Mouse (Mus musculus): ENCODE data around the gene B230217C12Rik. TPM values are rescaled to one million over a fixed set of nuclear protein-coding genes. Genes with fewer than 3 reads are reported as not detected.

The B230217C12Rik gene
- not detected in 2 replicates for polyA plus RNA-seq (2011; ENCODE audit: insufficient read depth, insufficient read length, low replicate concordance, missing spikeins)

DNA sequence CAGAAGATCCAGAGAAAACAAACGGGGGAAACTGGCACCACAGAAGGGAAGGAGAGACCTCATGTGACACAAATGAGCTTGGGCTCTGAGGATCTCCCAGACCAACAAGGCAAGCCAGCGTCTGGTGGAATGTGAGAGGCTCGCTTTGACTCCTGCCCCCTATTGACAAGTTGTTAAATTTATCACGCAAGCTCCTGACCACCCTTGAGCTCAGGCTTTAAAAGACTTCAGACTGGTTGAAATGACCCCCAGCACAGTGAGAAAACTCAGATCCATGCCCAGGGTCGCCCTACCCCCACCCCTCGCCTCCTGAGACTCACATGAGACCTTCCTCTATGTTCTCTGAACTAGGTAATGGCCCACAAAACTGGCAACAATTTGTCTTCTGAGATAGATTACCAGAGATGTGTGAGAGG lies at the start of gene B230217C12Rik:
TSS of gene B230217C12Rik (plus strand) at position 242 of the 416 bp plus-strand sequence.
- 4% methylated on average over 6 of the region's 6 CpGs for WGBS
- no peak for TF ChIP-seq POLR2A (IDR thresholded peaks at IDR 0.05; ENCODE audit: borderline replicate concordance, control insufficient read depth, low read depth, low read length)
- peak; percentile 39; the same call in 1 of the 2 replicates for TF ChIP-seq CTCF (IDR thresholded peaks at IDR 0.05; ENCODE audit: control insufficient read depth, insufficient read depth, low read length)
- Histone ChIP-seq H3K4me3 (replicated peaks; ENCODE audit: control insufficient read depth, low read depth, low read length) (peak within 1 kb of the TSS; percentile 57), H3K4me1 (ENCODE audit: control insufficient read depth, insufficient read depth, low read length) (no peaks in the 10 kb centered on the region; the same call in 1 of the 2 replicates), H3K27ac (ENCODE audit: control insufficient read depth, insufficient read depth, low read depth, low read length, poor library complexity) (no peak within 1 kb of the TSS)

DNA sequence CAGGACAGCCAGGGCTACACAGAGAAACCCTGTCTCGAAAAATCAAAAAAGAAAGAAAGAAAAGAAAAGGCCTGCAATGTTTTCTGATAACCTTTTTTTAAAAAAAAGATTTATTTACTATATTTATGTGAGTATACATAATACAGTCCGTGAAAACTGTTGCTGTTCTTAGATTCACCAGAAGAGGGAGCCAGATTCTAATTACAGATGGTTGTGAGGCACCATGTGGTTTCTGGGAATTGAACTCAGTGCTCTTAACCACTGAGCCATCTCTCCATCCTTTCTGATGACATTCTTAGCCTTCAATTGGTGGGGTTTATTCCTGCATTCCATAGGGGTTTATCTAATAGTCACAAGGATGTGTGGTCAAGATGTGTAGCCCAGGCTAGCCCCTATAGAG lies 47.4 kb upstream of the B230217C12Rik start:
- Histone ChIP-seq H3K27ac (ENCODE audit: control insufficient read depth, insufficient read depth, low read depth, low read length, poor library complexity) (no peak overlapping the region), H3K4me3 (replicated peaks; ENCODE audit: control insufficient read depth, low read depth, low read length) (no peak overlapping the region), H3K4me1 (ENCODE audit: control insufficient read depth, insufficient read depth, low read length) (no peaks in the 10 kb centered on the region)
- TF ChIP-seq CTCF (IDR thresholded peaks at IDR 0.05; ENCODE audit: control insufficient read depth, insufficient read depth, low read length) (no peak), POLR2A (IDR thresholded peaks at IDR 0.05; ENCODE audit: borderline replicate concordance, control insufficient read depth, low read depth, low read length) (no peak)
- under 1% methylated on average over 2 of the region's 2 CpGs for WGBS

DNA sequence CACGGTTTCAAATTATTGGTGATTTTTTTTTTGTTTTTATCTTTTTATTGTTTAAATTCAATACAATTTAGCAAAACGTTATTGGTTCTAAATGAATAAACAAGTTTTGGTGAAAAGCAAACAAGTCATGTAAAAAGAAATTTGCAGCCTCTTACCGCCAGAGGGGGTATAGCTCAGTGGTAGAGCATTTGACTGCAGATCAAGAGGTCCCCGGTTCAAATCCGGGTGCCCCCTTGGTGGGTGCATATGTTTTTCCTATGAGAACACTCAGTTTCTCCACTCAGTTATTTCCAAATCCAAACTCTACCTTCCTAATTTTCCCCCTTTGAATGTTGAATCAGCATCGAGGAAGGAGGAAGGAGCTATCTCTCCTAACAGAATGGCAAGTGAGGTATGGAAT lies 43.7 kb upstream of the B230217C12Rik start:
- H3K4me1 ChIP-seq (ENCODE audit: control insufficient read depth, insufficient read depth, low read length), result peaks cover under 1% of the 10 kb centered on the region; the same call in 1 of the 2 replicates
- TF ChIP-seq CTCF (IDR thresholded peaks at IDR 0.05; ENCODE audit: control insufficient read depth, insufficient read depth, low read length) (0 out of 2 replicates have a peak, but pooled peaks have one; percentile 16), POLR2A (IDR thresholded peaks at IDR 0.05; ENCODE audit: borderline replicate concordance, control insufficient read depth, low read depth, low read length) (no peak)
- 5% methylated on average over 6 of the region's 6 CpGs for WGBS
- no peak overlapping the region for H3K27ac ChIP-seq (ENCODE audit: control insufficient read depth, insufficient read depth, low read depth, low read length, poor library complexity)
- no peak overlapping the region for H3K4me3 ChIP-seq (replicated peaks; ENCODE audit: control insufficient read depth, low read depth, low read length)

DNA sequence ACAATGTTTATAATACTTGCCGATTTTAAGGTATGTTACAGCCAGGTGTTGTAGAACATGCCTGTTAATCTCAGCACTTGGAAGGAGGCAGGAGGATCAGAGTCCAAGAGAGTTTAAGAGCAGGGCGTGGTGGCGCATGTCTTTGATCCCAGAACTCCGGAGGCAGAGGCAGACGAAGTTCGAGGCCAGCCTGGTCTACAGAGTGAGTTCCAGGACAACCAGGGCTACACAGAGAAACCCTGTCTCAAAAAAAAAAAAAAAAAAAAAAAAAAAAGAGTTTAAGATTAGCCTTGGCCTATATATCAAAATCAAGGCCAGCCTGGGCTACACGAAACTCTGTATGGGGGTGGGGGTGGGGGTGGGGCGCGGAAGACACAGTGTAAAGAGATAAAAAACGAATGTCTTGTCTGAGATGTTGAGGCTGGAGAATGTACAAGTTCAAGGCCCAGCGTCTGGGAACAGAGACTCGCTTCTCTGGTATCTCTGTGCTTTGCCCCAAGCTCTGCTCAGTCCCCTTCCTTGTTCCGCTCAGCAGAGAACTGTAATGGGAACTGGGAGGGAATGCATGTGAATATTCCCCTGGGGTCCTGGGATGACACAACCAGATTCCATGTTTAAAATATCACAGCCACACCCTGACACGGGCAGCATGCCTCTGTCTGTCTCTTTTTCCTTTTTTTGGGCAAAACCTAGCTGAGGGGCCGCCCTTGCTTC lies 43.1 kb upstream of the B230217C12Rik start:
- 74% methylated on average over 15 of the region's 15 CpGs for WGBS
- Histone ChIP-seq H3K27ac (ENCODE audit: control insufficient read depth, insufficient read depth, low read depth, low read length, poor library complexity) (no peak overlapping the region), H3K4me1 (ENCODE audit: control insufficient read depth, insufficient read depth, low read length) (peaks cover 2% of the 10 kb centered on the region; the same call in 1 of the 2 replicates), H3K4me3 (replicated peaks; ENCODE audit: control insufficient read depth, low read depth, low read length) (no peak overlapping the region)
- TF ChIP-seq CTCF (IDR thresholded peaks at IDR 0.05; ENCODE audit: control insufficient read depth, insufficient read depth, low read length), result no peak
- no peak for TF ChIP-seq POLR2A (IDR thresholded peaks at IDR 0.05; ENCODE audit: borderline replicate concordance, control insufficient read depth, low read depth, low read length)

DNA sequence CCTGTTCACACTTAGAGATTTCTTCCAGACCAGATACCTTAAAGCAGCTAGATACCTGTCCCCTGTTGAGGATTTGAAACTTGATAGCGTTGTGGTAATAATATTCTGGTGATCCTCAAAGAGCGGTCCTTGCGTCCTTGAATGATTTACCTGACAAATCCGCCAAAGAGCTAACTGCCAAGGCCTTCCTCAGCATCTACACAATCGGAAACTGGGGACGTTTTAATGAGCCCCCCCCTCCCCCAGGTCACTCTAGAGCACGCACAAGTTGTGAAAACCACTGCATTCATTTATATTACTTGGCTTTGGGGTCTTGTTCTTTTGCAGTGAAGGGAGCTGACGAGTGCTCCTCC lies 42.5 kb upstream of the B230217C12Rik start:
- TF ChIP-seq POLR2A (IDR thresholded peaks at IDR 0.05; ENCODE audit: borderline replicate concordance, control insufficient read depth, low read depth, low read length) (no peak), CTCF (IDR thresholded peaks at IDR 0.05; ENCODE audit: control insufficient read depth, insufficient read depth, low read length) (no peak)
- Histone ChIP-seq H3K4me3 (replicated peaks; ENCODE audit: control insufficient read depth, low read depth, low read length) (no peak overlapping the region), H3K27ac (ENCODE audit: control insufficient read depth, insufficient read depth, low read depth, low read length, poor library complexity) (no peak overlapping the region), H3K4me1 (ENCODE audit: control insufficient read depth, insufficient read depth, low read length) (peaks cover 2% of the 10 kb centered on the region; the same call in 1 of the 2 replicates)
- 77% methylated on average over 8 of the region's 8 CpGs for WGBS

DNA sequence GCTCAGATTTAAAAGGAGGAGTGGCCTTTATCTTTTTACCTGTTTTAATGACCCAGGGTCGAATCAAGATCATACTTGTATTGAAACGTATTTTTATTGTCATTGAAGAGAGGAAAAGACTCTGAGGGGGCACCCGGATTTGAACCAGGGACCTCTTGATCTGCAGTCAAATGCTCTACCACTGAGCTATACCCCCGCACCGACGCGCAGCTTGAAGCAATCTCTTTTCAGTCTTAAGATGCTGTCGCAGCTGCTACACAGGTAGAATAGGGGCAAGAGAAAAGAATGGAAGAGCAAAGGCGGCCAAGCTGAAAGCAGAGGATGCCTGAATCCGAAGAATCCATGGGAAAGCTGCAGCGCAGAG lies 41.8 kb upstream of the B230217C12Rik start, which contains the start of gene Lasp1:
TSS of gene Lasp1 (plus strand) at position 219 of the 364 bp plus-strand sequence.
- Histone ChIP-seq H3K4me3 (replicated peaks; ENCODE audit: control insufficient read depth, low read depth, low read length) (peak within 1 kb of the TSS; percentile 84), H3K27ac (ENCODE audit: control insufficient read depth, insufficient read depth, low read depth, low read length, poor library complexity) (peak within 1 kb of the TSS; percentile 97), H3K4me1 (ENCODE audit: control insufficient read depth, insufficient read depth, low read length) (peaks cover 2% of the 10 kb centered on the region; the same call in 1 of the 2 replicates)
- WGBS, result under 1% methylated on average over 11 of the region's 11 CpGs
- TF ChIP-seq CTCF (IDR thresholded peaks at IDR 0.05; ENCODE audit: control insufficient read depth, insufficient read depth, low read length) (no peak), POLR2A (IDR thresholded peaks at IDR 0.05; ENCODE audit: borderline replicate concordance, control insufficient read depth, low read depth, low read length) (no peak)

DNA sequence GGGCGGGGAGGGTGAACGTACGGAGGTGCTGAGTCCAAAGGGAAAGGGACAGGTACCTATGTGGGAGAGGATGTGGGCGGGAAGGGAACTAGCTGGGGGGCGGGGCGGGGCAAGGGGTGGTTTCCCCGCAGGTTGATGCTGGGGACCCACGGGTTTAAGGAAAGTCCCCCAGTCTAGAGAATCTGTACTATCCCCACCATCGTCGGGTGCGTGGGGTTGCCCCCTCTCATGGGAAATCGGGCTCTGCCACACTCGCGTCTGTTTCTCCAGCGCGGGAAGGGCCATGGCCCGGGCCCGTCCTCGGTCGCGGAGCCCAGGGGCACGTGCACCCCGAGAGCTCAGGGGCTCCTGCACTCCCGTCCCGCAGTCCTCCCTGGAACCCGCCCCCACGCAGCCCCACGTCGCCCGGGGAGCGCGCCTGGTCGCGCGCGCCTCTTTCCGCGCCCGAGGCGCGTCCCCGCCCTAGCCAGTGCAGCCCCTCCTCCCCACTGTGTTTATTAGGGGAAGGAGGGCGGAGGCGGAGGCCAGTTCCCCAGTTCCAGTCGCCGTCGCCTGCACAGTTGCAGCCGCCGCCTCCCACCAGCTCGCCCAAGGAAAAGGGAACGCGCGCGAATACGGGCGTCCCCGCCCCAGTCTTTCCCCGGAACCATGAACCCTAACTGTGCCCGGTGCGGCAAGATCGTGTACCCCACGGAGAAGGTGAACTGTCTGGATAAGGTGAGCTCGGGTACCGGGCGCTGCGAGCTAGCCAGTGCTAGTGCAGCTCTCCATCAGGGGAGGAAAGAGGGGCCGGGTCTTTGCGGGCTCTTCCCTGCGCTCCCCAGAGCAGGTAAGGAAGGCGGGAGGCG lies 41.2 kb upstream of the B230217C12Rik start:
- TF ChIP-seq CTCF (IDR thresholded peaks at IDR 0.05; ENCODE audit: control insufficient read depth, insufficient read depth, low read length) (no peak), POLR2A (IDR thresholded peaks at IDR 0.05; ENCODE audit: borderline replicate concordance, control insufficient read depth, low read depth, low read length) (peak; percentile 92)
- H3K4me1 ChIP-seq (ENCODE audit: control insufficient read depth, insufficient read depth, low read length), result peaks cover 2% of the 10 kb centered on the region; the same call in 1 of the 2 replicates

More for the DNA sequence above, 41.2 kb upstream of the B230217C12Rik start:
- Histone ChIP-seq H3K4me3 (replicated peaks; ENCODE audit: control insufficient read depth, low read depth, low read length) (peak overlapping the region; percentile 84), H3K27ac (ENCODE audit: control insufficient read depth, insufficient read depth, low read depth, low read length, poor library complexity) (peak overlapping the region; percentile 97)
- under 1% methylated on average over 71 of the region's 71 CpGs for WGBS

All from bone marrow, adult 2 months (tissue).